Mouse (Mus musculus) frontal cortex, postnatal 36 days (tissue): Measurements from ENCODE around the gene Dhx15.

Experiments used
- DNase-seq, 2 experiments: peaks; one replicate each; pipeline ENCODE4 v3.0.0; 2022; ENCODE audit warnings: low spot score in 2 of 2

The Dhx15 gene

DNA sequence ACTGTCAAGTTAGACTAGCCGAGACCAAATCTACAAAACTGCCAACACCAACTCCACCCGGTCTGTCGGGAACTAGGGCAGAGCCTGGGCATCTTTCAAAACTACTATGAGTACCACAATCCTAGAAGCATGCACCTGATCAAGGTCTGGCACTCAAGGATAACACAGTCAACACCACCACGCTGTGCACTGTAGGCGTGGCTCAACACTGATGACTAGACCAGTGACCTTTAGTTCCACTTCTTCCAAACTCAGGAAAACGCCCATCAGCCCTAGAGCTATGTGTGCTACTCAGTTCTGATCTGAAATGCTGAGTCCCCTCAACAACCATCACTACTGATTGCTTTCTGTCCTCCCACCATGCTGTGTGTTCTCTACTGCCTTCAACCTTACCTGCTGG, 44.6 kb downstream of the Dhx15 start:
- no peak for DNase-seq

DNA sequence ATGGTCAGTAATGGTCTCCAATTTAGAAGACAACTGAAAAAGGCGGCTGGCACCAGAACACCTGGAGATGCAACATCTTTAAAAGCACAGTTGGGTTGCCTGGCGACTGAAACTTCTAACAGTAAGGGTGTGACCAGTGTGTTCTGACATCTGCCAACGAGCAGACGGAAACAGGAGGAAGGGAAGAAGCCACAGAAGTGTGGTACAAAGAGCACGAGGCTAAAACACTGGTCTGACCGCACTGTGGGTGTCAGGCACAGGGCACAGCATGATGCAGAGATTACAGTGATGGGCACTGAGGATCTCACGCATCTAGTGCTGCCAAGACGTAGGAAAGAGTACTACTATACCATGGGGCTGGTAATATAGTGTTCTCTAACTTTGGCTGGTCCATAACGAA, 48.4 kb downstream of the Dhx15 start:
- no peak for DNase-seq

DNA sequence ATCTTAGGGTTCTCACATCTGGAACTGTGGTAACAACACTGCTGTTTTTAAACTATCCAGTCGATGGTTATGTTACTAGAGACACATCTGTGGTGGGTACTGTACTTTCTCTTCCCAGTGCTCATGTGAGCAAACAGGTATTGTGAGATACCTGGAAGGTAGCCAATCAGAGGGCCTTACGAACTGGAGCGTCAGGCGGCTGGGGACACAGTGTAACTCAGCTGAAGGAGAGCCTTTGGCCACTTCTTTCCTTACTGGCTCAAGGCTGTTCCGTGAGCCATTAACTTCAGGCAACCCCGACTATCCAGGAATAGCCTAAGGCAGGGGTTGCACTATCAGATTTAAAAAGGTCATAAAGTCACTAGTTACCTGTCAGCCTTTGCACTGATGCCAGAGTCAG, 51.5 kb downstream of the Dhx15 start:
- no peak for DNase-seq

DNA sequence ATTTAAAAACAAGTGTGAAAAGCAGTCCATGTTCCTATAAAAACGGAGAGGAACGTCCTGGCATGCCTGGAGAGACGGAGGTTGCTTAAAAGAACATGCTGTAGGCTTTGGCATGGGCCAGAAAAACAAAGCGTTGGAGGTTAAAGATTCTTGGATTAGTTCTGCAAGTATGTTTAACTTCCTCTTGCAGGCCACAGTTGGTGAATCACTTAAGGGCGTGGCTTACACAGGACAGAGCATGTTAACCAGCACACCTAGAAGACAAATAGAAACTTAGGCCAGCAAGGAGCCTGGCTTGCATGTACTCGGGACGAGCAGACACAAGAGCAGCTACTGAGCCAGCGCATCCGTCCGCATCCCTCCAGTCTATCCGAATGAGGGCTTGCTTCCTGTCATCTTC, 52.2 kb downstream of the Dhx15 start:
- no peak for DNase-seq

DNA sequence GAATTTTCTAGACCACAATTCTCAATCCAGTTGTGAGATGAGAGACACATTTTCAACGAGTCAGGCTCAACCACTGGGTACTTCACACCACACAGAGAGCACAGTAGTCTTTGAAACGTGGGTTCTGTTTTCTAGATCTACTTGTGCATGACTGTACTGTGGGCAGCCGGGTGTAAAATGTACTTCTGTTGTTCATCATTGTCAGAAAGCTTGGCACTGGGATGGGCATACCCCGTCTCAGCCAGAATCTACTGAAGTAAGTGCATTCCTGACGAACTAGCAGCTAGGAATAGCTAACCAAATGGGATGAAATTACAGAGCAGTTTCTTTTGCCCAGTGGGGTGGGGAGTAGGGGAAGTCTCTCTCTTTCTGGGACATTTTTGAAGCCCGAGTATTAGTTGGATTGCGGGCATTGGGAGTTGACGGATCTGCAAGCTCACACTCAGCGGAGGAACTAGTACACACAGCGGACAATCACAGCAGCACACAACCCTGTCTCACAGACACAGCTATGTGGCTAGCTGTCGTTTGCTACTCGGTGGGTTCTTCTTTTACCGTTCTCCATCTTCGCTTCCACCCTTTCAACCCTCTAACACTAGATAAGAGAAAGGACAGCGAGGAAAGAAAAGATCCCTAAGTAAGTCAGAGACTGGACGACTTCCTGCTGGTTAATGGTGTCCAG, 54.7 kb downstream of the Dhx15 start:
- peak in 1 of 2 experiments; percentile 21 for DNase-seq

DNA sequence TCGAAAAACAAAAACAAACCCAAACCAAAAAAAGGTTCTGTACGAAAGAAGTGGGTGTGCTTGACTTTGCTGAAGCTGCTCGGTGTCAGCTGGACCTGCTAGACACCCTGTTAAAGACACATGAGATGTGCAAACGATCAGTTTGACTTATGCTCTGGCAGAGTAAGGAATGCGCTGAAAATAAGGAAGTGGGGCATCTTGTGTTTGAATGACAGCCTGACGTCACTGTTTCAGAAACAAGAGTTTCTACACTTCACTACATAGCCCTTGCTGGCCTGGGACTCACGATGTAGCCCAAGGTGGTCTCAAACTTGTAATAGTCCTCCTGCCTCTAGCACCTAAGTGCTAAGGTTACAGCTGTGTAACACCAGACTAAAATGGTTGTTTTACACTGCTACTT, 57.5 kb downstream of the Dhx15 start:
- DNase-seq, result no peak

DNA sequence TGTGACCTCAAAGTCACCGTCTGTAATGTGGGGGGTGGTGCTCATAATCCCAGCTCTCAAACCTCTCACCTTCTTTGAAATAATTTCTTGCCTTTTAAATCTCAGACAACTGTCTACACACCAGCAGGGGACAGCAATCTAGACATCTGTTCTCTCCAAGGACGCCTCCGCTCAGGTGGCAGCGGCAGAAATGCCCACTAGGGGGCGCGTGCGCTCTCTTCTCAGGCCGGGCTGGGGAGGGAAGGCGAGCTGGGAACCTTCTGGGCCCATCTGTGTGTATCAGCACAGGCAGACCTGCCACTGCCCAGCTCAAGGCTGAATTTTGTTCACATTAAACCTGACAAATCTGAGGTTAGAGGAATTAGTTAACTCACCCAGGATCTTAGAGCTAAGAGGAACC, 58.2 kb downstream of the Dhx15 start:
- DNase-seq, result peak; percentile 13 to 16

DNA sequence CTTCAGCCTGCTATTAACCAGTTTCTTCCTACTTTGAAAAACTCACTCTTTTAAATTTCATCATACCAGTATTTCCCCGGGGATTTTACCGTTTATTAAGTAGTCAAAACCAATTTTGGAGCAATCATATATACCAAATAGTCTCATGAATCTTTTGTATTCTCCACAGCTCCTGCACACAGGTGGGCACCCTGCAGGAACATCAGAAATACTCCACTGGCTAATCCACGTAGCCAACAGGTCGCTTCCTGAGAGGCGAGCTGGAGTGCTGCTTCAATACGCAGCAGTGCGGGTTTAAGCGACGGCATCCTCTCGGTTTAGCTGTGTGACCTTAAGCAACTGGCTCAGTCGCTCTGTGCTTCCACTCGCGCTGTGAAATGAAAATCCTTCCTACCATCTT, 58.9 kb downstream of the Dhx15 start:
- DNase-seq, result no peak

DNA sequence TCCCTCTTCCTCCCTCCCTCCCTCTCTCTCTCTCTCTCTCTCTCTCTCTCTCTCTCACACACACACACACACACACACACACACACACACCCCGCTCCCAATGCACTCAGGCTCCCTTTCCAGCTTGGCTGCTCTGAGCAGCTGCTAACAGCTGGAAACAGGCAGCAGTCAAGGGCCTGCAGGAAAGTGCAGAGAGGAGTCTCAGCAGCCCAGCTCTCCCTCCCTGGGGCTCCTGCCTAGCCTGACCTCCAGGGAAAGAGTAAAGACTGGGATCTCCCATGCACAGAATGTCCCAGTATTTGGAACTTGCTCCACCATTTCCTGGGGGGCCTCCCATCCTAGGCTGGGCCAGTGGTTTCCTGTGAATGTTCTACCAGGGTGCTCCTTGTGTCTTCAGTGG, 59.8 kb downstream of the Dhx15 start:
- no peak for DNase-seq

DNA sequence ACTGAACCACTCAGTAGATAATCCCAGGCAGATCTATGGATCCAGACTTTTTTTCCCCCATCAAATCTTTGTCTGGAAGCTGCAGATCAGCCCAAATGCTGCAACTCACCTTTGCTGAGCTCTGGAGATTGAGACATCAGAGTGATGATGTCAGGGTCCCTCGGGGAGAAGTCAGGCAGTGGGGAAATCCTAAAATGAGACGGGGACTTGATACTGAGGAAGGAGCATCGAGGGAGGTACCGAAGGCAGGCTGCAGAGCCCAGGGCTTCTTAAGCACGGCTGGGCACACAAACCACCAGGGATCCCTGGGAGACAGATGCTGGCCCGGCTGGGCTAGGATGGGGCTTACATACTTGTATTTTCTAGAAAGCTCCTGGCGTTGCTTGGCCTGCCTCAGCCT, 64.1 kb downstream of the Dhx15 start:
- no peak for DNase-seq

DNA sequence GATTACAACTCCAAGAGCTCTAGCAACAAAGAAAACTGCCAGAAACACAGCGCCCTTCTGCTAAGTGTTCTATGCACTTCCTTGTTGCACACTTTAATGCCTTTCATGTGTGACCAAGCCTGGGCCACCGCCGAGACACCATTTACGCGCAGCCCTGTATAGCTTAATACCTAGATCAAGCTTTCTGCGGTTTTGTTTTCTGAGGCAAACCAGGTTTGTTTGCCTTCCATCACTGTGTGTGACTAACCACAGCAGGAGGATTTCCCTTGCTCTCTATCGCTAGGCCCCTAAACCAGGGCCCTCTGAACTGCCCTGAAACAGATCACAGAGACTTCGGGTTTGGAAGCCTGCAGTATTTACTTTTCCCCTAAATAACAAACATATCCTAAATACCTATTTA, 64.5 kb downstream of the Dhx15 start:
- DNase-seq, result no peak

DNA sequence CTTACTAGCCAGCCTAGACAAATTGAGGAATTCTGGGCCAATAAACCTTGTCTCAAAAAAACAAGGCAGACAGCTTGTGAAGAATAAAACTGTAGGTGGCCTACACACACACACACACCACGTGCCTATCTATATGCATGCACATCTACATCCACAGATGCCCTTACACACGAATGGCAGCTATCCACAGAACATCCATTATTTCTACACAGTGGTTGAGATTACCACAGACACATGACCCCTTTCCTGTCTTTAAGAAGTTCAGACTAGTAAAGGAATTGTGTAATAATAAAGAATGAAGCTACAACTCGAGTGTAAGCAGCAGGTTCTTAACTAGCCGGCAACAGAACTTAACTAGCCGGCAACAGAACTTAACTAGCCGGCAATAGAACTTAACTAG, 68.2 kb downstream of the Dhx15 start:
- DNase-seq, result no peak

DNA sequence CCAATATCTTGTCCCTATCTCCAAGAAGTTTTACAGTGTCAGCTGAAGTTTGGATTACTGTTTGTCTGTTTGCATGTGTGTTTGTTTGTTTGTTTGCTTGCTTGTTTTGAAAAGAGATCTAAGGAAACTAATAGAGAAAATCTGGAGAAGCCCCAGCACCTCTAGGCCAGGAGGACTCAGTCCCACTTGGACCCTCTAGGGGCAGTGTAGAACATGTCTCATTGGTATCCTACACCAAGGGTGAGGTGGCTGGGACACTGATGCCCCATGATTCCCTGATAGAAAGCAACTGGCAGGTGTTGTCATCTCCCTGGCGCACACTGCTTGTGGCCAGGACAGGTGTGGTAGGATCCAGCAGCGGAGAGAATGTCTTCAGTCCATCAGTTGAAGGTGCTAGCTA, 70.5 kb downstream of the Dhx15 start:
- DNase-seq, result no peak

DNA sequence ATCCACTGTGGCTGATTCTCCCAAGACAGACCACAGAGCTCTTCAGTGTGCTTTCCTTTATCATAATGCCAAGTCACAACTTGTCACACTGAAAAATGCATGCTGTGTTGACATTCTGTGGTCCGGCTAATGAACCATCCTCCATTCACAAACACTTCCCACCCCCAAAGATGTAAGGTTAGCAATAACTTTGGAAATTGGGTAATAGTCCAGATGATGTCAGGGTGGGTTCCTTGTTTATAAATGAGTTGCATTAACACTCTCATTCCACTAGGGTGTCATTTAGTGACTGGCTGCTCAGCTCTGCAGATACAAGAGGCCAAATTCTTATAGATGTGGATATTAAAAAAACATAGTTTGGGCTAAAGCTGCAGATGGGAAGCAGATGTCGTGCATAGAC, 71.1 kb downstream of the Dhx15 start:
- no peak for DNase-seq

DNA sequence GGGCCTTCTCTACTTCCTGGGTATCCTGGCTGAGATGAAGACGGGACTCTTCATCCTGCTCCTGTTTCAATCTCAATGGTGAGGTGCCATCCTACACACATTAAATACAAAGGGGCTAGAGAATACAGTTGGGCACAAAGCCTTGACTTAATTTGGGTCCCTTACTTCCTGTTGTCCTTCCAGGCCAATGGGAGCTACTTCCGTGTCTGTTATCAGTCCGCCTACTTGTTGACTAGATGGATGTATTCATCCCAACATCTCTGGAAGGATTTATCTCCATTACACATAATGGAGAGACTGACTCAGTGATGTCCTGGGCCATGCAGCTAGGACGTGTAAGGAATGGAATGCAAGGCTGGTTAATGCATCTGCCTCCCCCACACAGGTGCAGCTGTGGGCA, 72.5 kb downstream of the Dhx15 start:
- DNase-seq, result no peak

DNA sequence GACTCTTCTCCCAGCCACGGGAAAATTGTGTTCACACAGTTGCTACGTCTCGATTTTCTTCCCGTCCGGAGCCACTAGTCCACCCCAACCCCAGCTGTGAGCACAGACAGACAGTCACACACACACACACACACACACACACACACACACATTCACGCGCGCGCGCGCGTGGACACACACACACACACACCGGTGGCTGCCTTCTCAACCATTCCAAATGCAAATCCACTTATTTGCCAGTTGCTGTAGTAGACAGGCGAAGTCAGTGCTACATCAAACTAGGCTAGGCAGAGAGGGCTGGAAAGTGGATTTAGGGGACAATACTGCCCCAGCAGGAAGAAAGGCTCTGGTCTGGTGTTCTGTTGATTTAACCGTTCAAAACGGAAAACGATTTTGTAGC, 73.9 kb downstream of the Dhx15 start:
- DNase-seq, result peak in 1 of 2 experiments; percentile 11

DNA sequence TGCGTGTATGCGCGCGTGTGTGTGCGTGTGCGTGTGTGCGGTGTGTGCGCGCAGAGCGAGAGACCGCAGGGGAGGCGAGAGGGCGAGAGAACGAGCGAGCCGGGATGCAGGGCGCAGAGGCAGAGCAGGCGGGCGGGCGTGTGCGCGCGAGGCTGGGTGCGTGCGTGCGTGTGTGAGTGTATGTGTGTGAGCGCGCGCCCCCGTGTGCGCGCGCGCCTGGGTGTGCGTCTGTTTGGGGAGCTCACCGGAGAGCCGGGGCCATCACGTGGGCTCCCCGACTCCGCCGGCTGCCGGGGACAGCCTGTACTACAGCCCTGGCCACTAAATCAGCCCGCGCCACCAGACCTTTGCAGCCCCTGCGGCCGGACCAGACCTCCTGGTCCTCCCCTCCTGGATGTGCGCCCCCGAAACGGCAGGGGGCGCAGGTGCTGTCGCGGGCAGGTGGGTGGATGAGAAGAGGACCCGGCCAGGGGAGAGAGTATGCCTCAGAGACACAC, 74.4 kb downstream of the Dhx15 start:
- DNase-seq, result peak; percentile 81 to 89

DNA sequence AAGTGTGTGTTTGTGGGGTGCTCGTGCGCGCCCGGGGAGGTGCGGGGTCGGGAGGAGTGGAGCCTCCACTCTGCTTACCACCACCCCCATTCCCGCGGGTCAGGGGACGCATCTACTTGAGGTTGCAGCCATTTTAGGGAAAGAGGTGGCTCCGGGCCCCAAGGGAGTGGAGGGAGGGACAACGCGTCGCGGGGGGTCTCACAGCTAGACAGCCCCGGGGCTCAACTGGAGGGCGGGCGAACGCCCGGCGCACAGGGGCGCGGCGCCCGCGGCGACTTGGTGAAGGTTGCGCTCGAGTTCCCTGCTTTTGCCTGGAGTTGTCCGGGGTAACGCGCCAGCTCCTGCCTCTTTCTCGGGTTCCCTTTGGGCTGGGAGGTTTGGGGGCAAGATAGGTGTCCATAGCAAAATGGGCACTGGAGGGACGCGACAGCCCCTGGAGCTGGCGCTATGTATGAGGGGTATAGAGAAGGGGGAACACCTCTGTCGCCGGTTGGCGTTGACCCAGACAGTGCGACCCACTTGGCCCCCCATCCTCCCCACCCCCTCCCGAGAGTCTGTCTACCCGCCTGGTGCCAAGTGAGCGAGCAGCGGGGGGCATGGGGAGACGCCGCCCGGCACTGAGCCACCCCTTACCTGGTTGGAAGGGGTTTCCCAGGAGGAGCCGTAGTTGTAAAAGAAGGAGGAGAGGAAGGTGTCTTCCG, 75.4 kb downstream of the Dhx15 start:
- peak in 1 of 2 experiments; percentile 26 for DNase-seq

DNA sequence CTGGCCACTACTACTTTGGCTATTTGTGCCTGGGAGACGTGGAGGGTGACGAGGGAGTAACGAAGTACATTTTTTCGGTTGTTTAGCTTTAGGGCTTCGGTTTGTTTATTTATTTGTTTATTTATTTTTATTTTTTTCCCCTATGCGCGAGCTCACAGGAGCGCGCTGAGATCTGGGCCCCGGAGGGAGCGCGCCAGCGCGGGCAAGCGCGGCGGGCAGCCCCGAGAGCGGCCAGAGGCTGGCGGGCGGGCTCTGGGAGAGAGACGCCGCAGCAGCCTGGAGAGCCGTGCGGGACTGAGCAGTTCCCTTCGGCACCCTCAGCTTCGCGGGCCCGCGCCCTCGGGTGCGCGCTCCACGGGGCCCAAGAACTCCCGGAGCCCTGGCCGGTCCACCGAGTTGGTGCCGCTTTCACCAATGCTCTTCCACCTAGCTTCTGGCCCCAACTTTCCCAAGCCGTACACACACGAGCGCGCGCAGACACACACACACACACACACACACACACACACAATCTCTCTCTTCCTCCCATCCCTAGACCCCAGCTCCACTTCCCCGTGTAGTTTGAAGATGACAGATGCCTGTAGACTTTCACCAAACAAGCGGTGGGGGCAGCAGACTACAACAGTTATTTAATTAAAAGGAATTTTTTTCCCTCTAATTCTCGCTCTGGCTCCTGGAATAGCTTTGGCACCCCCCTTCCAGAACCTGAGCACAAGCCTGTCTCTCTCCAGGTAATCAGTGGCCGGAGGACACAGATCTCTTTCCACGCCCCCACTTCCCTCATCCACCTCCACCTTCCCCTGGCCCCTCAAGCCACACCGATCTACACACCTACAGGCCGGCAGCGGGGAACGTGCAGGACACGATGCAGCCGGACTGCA, 76.2 kb downstream of the Dhx15 start:
- DNase-seq, result peak; percentile 49 to 54

DNA sequence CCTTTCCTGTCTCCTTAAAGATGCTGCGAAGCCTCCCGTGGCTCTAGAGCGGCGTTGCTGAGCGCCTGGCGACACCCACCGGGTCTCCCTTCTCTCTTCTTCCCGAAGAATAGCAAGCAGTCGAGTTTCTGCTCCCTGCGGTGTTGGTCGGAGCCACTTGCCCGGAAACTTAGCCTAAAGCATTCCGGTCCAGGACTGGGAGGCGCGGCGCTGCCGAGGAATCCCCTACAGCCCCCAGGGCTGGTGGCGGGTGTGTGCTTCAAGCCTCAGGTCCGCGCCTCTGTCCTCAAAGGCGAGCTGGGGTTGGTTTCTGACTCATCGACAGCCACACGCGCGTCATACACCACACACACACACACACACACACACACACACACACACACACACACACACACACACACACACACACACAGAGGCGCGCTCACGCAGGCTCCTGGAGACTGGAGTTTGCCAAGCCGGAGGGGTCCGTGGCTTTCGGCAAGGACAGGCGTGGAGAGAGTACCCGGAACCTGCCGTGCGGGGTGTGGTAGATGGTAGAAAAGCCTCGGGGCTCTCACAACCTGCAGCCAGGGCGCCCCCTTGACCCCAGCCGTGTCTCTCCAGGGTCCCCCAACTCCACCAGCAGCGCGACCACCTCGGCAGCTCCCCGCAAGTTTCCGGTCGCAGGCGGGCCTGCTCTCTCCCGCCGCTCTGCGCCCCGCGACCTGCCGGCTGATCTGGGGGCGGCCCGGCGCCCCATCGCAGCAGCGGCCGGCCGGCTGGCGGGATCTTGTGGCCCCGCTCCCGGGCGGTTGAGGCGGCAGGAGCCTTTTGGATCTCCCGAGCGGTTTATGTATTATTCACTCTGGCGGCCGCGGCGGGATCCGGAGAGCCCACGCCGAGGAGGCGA, 77.1 kb downstream of the Dhx15 start:
- peak; percentile 35 to 41 for DNase-seq

DNA sequence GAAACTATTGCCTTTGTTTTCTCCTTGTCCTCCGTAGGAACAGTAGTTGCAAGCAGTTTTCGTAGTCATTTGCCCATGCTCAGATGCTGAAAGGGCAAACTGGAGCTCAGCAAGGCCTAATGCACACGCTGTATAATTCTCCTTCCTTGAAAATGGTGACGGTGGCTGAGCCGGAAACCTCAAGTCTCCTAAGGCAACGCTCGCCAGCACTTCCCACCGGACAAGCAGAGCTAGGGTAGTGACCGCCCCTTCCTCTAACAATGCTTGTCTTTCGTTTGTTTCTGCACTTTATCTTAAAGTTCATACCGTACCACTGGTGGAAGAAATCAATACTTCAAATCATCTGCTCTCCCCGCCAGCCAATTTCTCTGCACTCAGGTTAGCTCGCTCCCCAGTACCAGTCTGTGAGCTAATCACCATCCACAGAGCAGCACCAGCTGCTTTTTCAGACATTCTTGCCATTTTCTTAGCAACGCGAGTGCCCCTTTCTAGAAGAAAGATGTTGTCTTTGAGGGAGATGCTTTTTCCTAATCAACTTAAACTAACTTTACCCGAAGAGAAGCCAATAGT, 78.0 kb downstream of the Dhx15 start:
- peak in 1 of 2 experiments; percentile 7 for DNase-seq
